Mouse (Mus musculus) MEL (cell line): ENCODE results near the gene Aes. TPM values are rescaled to one million over a fixed set of nuclear protein-coding genes. Genes with fewer than 3 reads are reported as not detected.

ENCODE experiments used
- DNase-seq: peaks from one replicate; pipeline ENCODE4 v3.0.0; 2011; ENCODE audit warnings: low read depth, low spot score
- H3K27ac ChIP-seq: 2 replicates; pipeline ENCODE4 v1.5.1; 2012; ENCODE audit warnings: low read depth, mild to moderate bottlenecking, control low read depth, low read length, moderate library complexity; ENCODE audit not compliant: control insufficient read depth
- H3K27me3 ChIP-seq, 2 experiments: fragments of 150-350 bp in 1 of 2; sonication (generic) in 1 of 2; 2 replicates each; pipeline ENCODE4 v1.6.1; 2012; ENCODE audit warnings: low read length in 2 of 2, mild to moderate bottlenecking in 2 of 2, improper control_type of control experiment in 1 of 2, moderate library complexity in 1 of 2; ENCODE audit not compliant: insufficient read depth in 2 of 2, control insufficient read depth in 1 of 2
- H3K36me3 ChIP-seq, 2 experiments: 2 replicates each; pipeline ENCODE4 v1.6.1; 2012 to 2014; ENCODE audit warnings: low read length in 2 of 2, improper control_type of control experiment in 1 of 2, inconsistent platforms in 1 of 2, mild to moderate bottlenecking in 1 of 2; ENCODE audit not compliant: insufficient read depth in 2 of 2, control insufficient read depth in 1 of 2
- H3K4me1 ChIP-seq, 2 experiments: fragments of 150-350 bp in 1 of 2; sonication (generic) in 1 of 2; 2 replicates each; pipeline ENCODE4 v1.6.1; 2012; ENCODE audit warnings: low read length in 2 of 2, improper control_type of control experiment in 1 of 2, mild to moderate bottlenecking in 1 of 2; ENCODE audit not compliant: insufficient read depth in 2 of 2, control insufficient read depth in 1 of 2
- H3K4me3 ChIP-seq, 2 experiments: fragments of 150-350 bp in 1 of 2; sonication (generic) in 1 of 2; 2 replicates each; pipeline ENCODE4 v1.5.1; 2012; ENCODE audit warnings: low read depth in 2 of 2, low read length in 2 of 2, mild to moderate bottlenecking in 2 of 2, moderate library complexity in 2 of 2, control low read depth in 1 of 2, improper control_type of control experiment in 1 of 2; ENCODE audit not compliant: control insufficient read depth in 1 of 2, insufficient read depth in 1 of 2
- H3K79me2 ChIP-seq: 2 replicates; pipeline ENCODE4 v1.6.1; 2012; ENCODE audit warnings: mild to moderate bottlenecking, low read length, moderate library complexity; ENCODE audit not compliant: control insufficient read depth, poor library complexity, insufficient read depth
- H3K9ac ChIP-seq: 2 replicates; pipeline ENCODE4 v1.6.1; 2012; ENCODE audit warnings: low read depth, mild to moderate bottlenecking, control low read depth, low read length, moderate library complexity; ENCODE audit not compliant: control insufficient read depth, poor library complexity, severe bottlenecking
- H3K9me3 ChIP-seq: fragments of 150-350 bp; sonication (generic); replicated peaks from 2 replicates; pipeline ENCODE4 v1.6.1; 2012; ENCODE audit warnings: mild to moderate bottlenecking, low read length, improper control_type of control experiment, moderate library complexity; ENCODE audit not compliant: insufficient read depth
- BHLHE40 ChIP-seq: IDR thresholded peaks from 2 replicates; pipeline ENCODE4 v1.6.1; 2012; ENCODE audit warnings: low read depth, mild to moderate bottlenecking, inconsistent platforms, low read length, improper control_type of control experiment, borderline replicate concordance
- CHD2 ChIP-seq: IDR thresholded peaks from 2 replicates; pipeline ENCODE4 v1.6.1; 2011; ENCODE audit warnings: low read length, improper control_type of control experiment
- CTCF ChIP-seq, 3 experiments: IDR thresholded peaks in 2 of 3; conservative IDR thresholded peaks in 1 of 3; 2 replicates each; pipeline ENCODE4 v1.5.1; 2011 to 2012; ENCODE audit warnings: low read length in 3 of 3, low read depth in 2 of 3, mild to moderate bottlenecking in 2 of 3, improper control_type of control experiment in 1 of 3, inconsistent platforms in 1 of 3, mixed read lengths in 1 of 3, moderate library complexity in 1 of 3; ENCODE audit not compliant: control insufficient read depth in 1 of 3, insufficient read depth in 1 of 3, poor library complexity in 1 of 3, severe bottlenecking in 1 of 3
- E2F4 ChIP-seq: IDR thresholded peaks from 2 replicates; pipeline ENCODE4 v1.6.1; 2011; ENCODE audit warnings: low read depth, low read length, improper control_type of control experiment, borderline replicate concordance
- ETS1 ChIP-seq: IDR thresholded peaks from 2 replicates; pipeline ENCODE4 v1.6.1; 2012; ENCODE audit warnings: low read depth, mild to moderate bottlenecking, inconsistent platforms, low read length, improper control_type of control experiment, moderate library complexity
- HCFC1 ChIP-seq: IDR thresholded peaks from 2 replicates; pipeline ENCODE4 v1.6.1; 2012; ENCODE audit warnings: low read depth, mild to moderate bottlenecking, inconsistent platforms, low read length, improper control_type of control experiment, moderate library complexity
- MAZ ChIP-seq: IDR thresholded peaks from 2 replicates; pipeline ENCODE4 v1.6.1; 2012; ENCODE audit warnings: low read depth, mild to moderate bottlenecking, inconsistent platforms, low read length, improper control_type of control experiment
- MXI1 ChIP-seq: IDR thresholded peaks from 2 replicates; pipeline ENCODE4 v1.6.1; 2011; ENCODE audit warnings: mild to moderate bottlenecking, low read depth, low read length, improper control_type of control experiment
- NELFE ChIP-seq: IDR thresholded peaks from 2 replicates; pipeline ENCODE4 v1.6.1; 2011; ENCODE audit warnings: low read depth, low read length, improper control_type of control experiment
- NRF1 ChIP-seq: IDR thresholded peaks from 2 replicates; pipeline ENCODE4 v1.6.1; 2014; ENCODE audit warnings: low read depth, mild to moderate bottlenecking, inconsistent platforms, low read length, improper control_type of control experiment, moderate library complexity; ENCODE audit not compliant: poor library complexity, insufficient read depth, severe bottlenecking
- POLR2A ChIP-seq, 2 experiments: IDR thresholded peaks; 2 replicates each; pipeline ENCODE4 v1.6.1; 2011 to 2012; ENCODE audit warnings: low read length in 2 of 2, mild to moderate bottlenecking in 2 of 2, control low read depth in 1 of 2, improper control_type of control experiment in 1 of 2, low read depth in 1 of 2, moderate library complexity in 1 of 2; ENCODE audit not compliant: control insufficient read depth in 1 of 2, insufficient read depth in 1 of 2, poor library complexity in 1 of 2
- POLR2AphosphoS2 ChIP-seq: IDR thresholded peaks from 2 replicates; pipeline ENCODE4 v1.6.1; 2011; ENCODE audit warnings: low read length, improper control_type of control experiment
- TAL1 ChIP-seq: IDR thresholded peaks from 2 replicates; pipeline ENCODE4 v1.6.1; 2012; ENCODE audit warnings: mild to moderate bottlenecking, inconsistent platforms, low read length, moderate library complexity, mixed read lengths
- TCF12 ChIP-seq: IDR thresholded peaks from 2 replicates; pipeline ENCODE4 v1.6.1; 2014; ENCODE audit warnings: low read depth, mild to moderate bottlenecking, inconsistent platforms, low read length, improper control_type of control experiment, moderate library complexity
- USF2 ChIP-seq, 2 experiments: IDR thresholded peaks; 2 replicates each; pipeline ENCODE4 v1.6.1; 2011 to 2012; ENCODE audit warnings: improper control_type of control experiment in 2 of 2, low read length in 2 of 2, borderline replicate concordance in 1 of 2, inconsistent platforms in 1 of 2, low read depth in 1 of 2, mild to moderate bottlenecking in 1 of 2; ENCODE audit not compliant: insufficient read depth in 1 of 2
- ZC3H11A ChIP-seq: IDR thresholded peaks from 2 replicates; pipeline ENCODE4 v1.6.1; 2012; ENCODE audit warnings: low read depth, mild to moderate bottlenecking, inconsistent platforms, low read length, improper control_type of control experiment
- ZNF384 ChIP-seq: IDR thresholded peaks from 2 replicates; pipeline ENCODE4 v1.6.1; 2012; ENCODE audit warnings: low read depth, mild to moderate bottlenecking, inconsistent platforms, low read length, improper control_type of control experiment
- polyA plus RNA-seq, 2 experiments: library from polyadenylated mRNA; stranded (reverse) in 1 of 2; unstranded in 1 of 2; fragments of >175 nt in 1 of 2; fragments of >200 nt in 1 of 2; gene quantifications; 2 replicates each; pipeline versions ENCODE4 v1.2.1 to v1.2.4; 2012; ENCODE audit warnings: low replicate concordance in 2 of 2, low read depth in 1 of 2; ENCODE audit not compliant: insufficient read length in 2 of 2, insufficient read depth in 1 of 2, missing spikeins in 1 of 2
- total RNA-seq: library from RNA; depleted of rRNA; stranded (reverse); fragments of 300-350 nt; gene quantifications from 2 replicates; pipeline ENCODE4 v1.2.3, GENCODE M21; 2012; rRNA removed

The Aes gene
- total RNA-seq (170 and 197 TPM in 2 replicates), polyA plus RNA-seq (100 to 1,000 TPM in 1 of 2 experiments, not detected in 1; 355 TPM)

- peaks cover 0 to 11% of the 10 kb centered on the region in 2 experiments; a peak in 3 of 4 replicates for H3K4me1 ChIP-seq
- H3K36me3 ChIP-seq = peaks cover 2 to 11% of the 10 kb centered on the region in 2 experiments; a peak in 2 of 4 replicates
- peak within 1 kb of the TSS; percentile 62 for H3K27ac ChIP-seq
- no peaks in the 10 kb centered on the region for H3K27me3 ChIP-seq
- H3K9ac ChIP-seq = peak within 1 kb of the TSS; percentile 82
- TF ChIP-seq TCF12 = 0 out of 2 replicates have a peak, but pooled peaks have one; percentile 19
- TF ChIP-seq ZNF384 = no peak
- peak; percentile 21 for TF ChIP-seq NELFE
- peak; percentile 66 for TF ChIP-seq NRF1
- peak; percentile 19; the same call in 1 of the 2 replicates for TF ChIP-seq MAZ
- no peak for TF ChIP-seq POLR2AphosphoS2
- TF ChIP-seq CHD2 = no peak
- TF ChIP-seq BHLHE40 = no peak
- no peak for TF ChIP-seq TAL1
- TF ChIP-seq HCFC1 = 0 out of 2 replicates have a peak, but pooled peaks have one; percentile 24
- peaks cover 27% of the 10 kb centered on the region for H3K79me2 ChIP-seq
- H3K9me3 ChIP-seq = no peaks in the 10 kb centered on the region
- peak within 1 kb of the TSS; percentile 95 for H3K4me3 ChIP-seq
- DNase-seq = peak; percentile 48
Measured at GRCm38 (mm10) chr10:81559163-81559626, at the start of gene Aes. Aes (plus strand) TSS chr10:81559488.

- H3K79me2 ChIP-seq = no peaks in the 10 kb centered on the region
- H3K4me1 ChIP-seq = no peaks in the 10 kb centered on the region
- no peak overlapping the region for H3K9ac ChIP-seq
- TF ChIP-seq ETS1 (no peak), ZNF384 (no peak), POLR2AphosphoS2 (no peak), POLR2A (IDR thresholded peaks at IDR 0.05; ENCODE audit: control insufficient read depth in 1 of 2, insufficient read depth in 1 of 2, low read depth in 1 of 2, low read length in 2 of 2, poor library complexity in 1 of 2) (no peak), USF2 (IDR thresholded peaks at IDR 0.05; ENCODE audit: borderline replicate concordance in 1 of 2, insufficient read depth in 1 of 2, low read depth in 1 of 2, low read length in 2 of 2) (no peak), E2F4 (no peak), CTCF (IDR thresholded peaks at IDR 0.05 in 2 of 3, conservative IDR thresholded peaks at IDR 0.05 in 1 of 3; ENCODE audit: control insufficient read depth in 1 of 3, insufficient read depth in 1 of 3, low read depth in 2 of 3, low read length in 3 of 3, poor library complexity in 1 of 3, severe bottlenecking in 1 of 3) (no peak), CHD2 (no peak), TAL1 (no peak), ZC3H11A (no peak), MXI1 (no peak), MAZ (no peak)
- H3K4me3 ChIP-seq = no peak overlapping the region
- no peaks in the 10 kb centered on the region for H3K27me3 ChIP-seq
- H3K9me3 ChIP-seq = no peaks in the 10 kb centered on the region
- DNase-seq = no peak
- no peaks in the 10 kb centered on the region; a peak in 1 of 4 replicates for H3K36me3 ChIP-seq
- no peak overlapping the region for H3K27ac ChIP-seq
Measured at GRCm38 (mm10) chr10:81510246-81510810, 49.0 kb upstream of the Aes start.
